Mouse (Mus musculus) embryonic fibroblast, embryonic 13.5 days (primary cell): Measurements from ENCODE around the gene Acbd6.

ENCODE experiments used
- CTCF ChIP-seq: IDR thresholded peaks from 2 replicates; pipeline ENCODE4 v1.5.1; 2011; ENCODE audit warnings: mild to moderate bottlenecking, control low read depth, low read length, moderate library complexity, borderline replicate concordance; ENCODE audit not compliant: insufficient read depth
- POLR2A ChIP-seq: IDR thresholded peaks from 2 replicates; pipeline ENCODE4 v1.6.1; 2011; ENCODE audit warnings: low read depth, mild to moderate bottlenecking, control low read depth, low read length, moderate library complexity

DNA sequence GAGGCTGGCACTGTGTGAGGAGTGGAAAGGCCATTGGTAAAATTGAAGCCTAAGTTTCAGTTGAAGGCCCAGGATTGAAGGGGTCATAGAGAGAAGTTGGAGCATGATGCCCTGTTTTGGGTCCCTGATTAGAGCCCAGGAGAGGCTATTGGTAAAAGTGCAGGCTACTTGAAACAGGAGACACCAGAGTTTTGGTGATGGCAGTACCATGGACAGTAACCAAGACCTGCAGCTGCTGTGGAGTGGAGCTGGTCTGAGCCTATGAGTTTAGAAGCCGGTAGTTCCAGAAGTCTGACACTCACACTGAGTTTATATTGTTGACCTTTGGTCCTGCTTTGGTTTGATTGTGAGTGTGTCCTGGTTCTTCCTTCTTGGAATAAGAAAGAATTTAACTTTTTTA lies 36.2 kb downstream of the Acbd6 start:
- TF ChIP-seq POLR2A (no peak), CTCF (no peak)
